Mouse (Mus musculus): ENCODE data around the gene Lhb.
"Not testable (repeated sequence)": the region's sequence is repeated elsewhere in the genome, so short reads cannot be mapped to it uniquely, and the experiment has no call there.

Lhb gene

GRCm38 (mm10) chr7:45420615-45420919 lies at the start of gene Lhb:
Gene Lhb (plus strand): TSS chr7:45420820.
- in situ Hi-C loops (cut with MboI; ENCODE audit: low pct_unique_long_range_greater_than_20kb in 1 of 2, low sequenced_read_pairs in 2 of 2, unreplicated experiment in 1 of 2) = no loop called here

DNA sequence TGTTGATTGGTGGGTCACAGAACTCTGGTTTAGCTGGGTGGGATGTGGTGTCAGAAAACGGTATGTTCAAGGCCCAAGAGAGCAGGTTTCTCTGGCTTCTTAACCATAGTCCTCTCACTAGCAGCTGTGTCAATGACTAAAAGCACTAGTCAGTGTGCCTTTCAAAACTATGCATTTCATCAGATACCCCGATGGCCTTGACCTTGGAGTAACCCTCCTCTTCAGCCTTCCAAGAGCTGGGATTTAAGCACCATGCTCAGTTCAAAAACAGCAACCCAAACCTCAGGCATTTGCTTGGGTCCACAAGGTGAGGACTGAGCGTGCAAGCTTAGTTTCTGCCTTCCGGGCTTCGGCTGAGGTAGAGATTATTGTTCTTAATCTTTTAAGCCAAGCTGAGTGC lies 48.2 kb upstream of the Lhb start:
- in situ Hi-C loops (cut with MboI; ENCODE audit: low pct_unique_long_range_greater_than_20kb in 1 of 2, low sequenced_read_pairs in 2 of 2, unreplicated experiment in 1 of 2) = no loop called here

- in situ Hi-C loops (cut with MboI; ENCODE audit: low pct_unique_long_range_greater_than_20kb in 1 of 2, low sequenced_read_pairs in 2 of 2, unreplicated experiment in 1 of 2) = no loop called here
These were observed 46.0 kb upstream of the Lhb start for GRCm38 (mm10) chr7:45374620-45375019.

- in situ Hi-C loops (cut with MboI; ENCODE audit: low pct_unique_long_range_greater_than_20kb in 1 of 2, low sequenced_read_pairs in 2 of 2, unreplicated experiment in 1 of 2) = no loop called here
These were observed 44.6 kb upstream of the Lhb start for GRCm38 (mm10) chr7:45376057-45376456.

GRCm38 (mm10) chr7:45386077-45386476 lies 34.5 kb upstream of the Lhb start:
- in situ Hi-C loops (cut with MboI; ENCODE audit: low pct_unique_long_range_greater_than_20kb in 1 of 2, low sequenced_read_pairs in 2 of 2, unreplicated experiment in 1 of 2) = no loop called here

DNA sequence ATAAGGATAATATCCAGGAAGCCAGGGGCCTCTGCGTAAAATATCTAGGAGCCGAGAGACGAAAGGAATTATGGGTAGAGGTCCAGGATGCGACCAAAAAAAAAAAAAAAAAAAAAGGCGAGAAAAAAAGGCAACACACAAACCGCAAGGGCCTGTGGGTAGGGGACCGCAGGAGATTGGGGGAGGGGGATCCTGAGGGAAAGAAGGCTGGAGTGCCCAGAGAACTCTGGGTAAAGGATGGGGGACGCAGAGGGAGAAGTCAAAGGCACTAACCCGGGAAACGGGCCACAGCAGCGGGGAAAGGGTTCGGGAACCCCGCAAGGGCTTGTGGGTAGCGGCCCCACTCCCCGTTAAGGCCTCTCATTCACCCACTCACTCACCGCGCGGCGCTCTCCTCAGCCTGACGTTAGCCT lies 25.5 kb upstream of the Lhb start:
- in situ Hi-C loops (cut with MboI; ENCODE audit: low pct_unique_long_range_greater_than_20kb in 1 of 2, low sequenced_read_pairs in 2 of 2, unreplicated experiment in 1 of 2) = no loop called here

- in situ Hi-C loops (cut with MboI; ENCODE audit: low pct_unique_long_range_greater_than_20kb in 1 of 2, low sequenced_read_pairs in 2 of 2, unreplicated experiment in 1 of 2) = no loop called here
These were observed 24.9 kb upstream of the Lhb start, which contains the start of gene Snrnp70 for GRCm38 (mm10) chr7:45395578-45396336. Gene Snrnp70 (minus strand): TSS chr7:45395742.

- in situ Hi-C loops (cut with MboI; ENCODE audit: low pct_unique_long_range_greater_than_20kb in 1 of 2, low sequenced_read_pairs in 2 of 2, unreplicated experiment in 1 of 2) = not testable (repeated sequence)
These were observed 24.3 kb upstream of the Lhb start for GRCm38 (mm10) chr7:45396337-45396775.

GRCm38 (mm10) chr7:45396787-45397186 lies 23.8 kb upstream of the Lhb start:
- in situ Hi-C loops (cut with MboI; ENCODE audit: low pct_unique_long_range_greater_than_20kb in 1 of 2, low sequenced_read_pairs in 2 of 2, unreplicated experiment in 1 of 2) = no loop called here

- in situ Hi-C loops (cut with MboI; ENCODE audit: low pct_unique_long_range_greater_than_20kb in 1 of 2, low sequenced_read_pairs in 2 of 2, unreplicated experiment in 1 of 2) = no loop called here
These were observed 19.0 kb upstream of the Lhb start for GRCm38 (mm10) chr7:45401521-45402085.

- in situ Hi-C loops (cut with MboI; ENCODE audit: low pct_unique_long_range_greater_than_20kb in 1 of 2, low sequenced_read_pairs in 2 of 2, unreplicated experiment in 1 of 2) = no loop called here
These were observed 16.9 kb upstream of the Lhb start for GRCm38 (mm10) chr7:45403532-45404261.

DNA sequence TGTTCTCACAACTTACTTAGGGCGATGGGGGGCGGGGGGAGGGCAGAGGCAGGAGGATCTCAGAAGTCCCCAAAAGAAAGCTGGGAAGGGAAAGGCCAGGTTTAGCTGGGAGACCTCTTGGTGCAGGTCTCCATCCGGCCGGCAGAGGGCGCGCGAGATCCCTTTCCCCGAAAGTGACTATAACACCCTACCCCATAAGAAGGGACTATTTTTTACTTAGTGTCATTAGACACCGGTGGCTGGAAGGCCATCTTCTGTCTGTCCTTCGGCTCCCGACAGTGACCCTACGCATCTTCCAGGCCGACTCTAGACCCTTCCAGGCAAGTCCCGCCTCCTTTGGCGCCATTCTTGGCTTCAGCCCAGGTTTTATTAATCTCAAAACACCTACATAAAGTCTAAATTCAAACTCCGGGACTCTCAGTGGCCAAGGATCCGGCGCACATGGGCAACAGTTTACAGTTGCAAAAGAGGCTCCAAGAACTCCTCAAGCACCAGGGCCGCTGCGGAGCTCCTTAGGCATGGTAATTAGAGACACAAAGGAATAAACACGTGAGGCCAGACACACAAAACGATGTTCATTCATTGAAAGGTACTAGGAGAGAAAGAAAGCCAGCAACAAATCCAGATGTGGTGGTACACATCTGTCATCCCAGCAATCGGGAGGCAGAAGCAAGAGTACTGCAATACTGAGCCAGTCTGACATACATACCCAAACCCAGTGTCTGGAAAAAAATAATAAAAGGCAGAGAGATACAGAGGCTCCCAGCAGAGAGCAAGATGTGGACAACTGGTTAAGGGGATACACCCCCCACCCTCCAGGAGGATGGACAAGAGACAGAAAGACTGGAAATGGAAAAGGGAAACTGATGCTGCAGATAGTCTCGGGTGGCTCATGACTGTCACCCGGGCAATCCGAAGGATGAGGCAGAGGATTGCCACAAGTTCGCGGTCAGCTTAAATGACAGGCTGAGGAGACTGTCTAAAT lies 15.2 kb upstream of the Lhb start, which contains the start of gene Kcna7:
TSS of gene Kcna7 (plus strand) at position 563 of the 985 bp plus-strand sequence.
- in situ Hi-C loops (cut with MboI; ENCODE audit: low pct_unique_long_range_greater_than_20kb in 1 of 2, low sequenced_read_pairs in 2 of 2, unreplicated experiment in 1 of 2) = no loop called here

DNA sequence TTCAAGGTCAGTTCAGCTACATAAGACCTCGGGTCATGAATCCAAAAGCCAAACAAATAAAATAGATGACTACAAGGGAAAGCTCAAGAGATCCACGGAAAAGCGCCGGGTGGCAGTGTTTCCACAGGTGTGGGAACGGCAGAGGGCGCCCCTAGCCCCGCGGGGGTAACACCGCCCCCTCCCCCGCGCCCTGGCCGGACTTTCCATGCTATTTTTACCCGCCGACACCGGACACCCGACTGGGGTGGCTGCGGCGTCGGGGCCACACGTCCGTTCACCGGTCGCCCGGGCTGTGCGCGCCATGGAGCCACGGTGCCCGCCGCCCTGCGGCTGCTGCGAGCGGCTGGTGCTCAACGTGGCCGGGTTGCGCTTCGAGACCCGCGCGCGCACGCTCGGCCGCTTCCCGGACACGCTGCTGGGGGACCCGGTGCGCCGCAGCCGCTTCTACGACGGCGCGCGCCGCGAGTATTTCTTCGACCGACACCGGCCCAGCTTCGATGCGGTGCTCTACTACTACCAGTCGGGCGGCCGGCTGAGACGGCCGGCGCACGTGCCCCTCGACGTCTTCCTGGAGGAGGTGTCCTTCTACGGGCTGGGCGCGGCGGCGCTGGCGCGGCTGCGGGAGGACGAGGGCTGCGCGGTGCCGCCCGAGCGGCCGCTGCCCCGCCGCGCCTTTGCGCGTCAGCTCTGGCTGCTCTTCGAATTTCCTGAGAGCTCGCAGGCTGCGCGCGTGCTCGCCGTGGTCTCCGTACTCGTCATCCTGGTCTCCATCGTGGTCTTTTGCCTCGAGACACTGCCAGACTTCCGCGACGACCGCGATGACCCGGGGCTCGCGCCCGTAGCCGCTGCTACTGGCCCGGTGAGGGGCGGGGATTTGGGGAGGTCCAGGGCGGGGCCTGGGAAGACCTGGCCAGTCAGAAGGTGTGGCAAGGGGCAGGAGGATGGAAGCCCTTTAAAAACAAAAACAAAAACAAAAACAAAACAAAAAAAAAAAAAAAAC lies 14.2 kb upstream of the Lhb start:
- in situ Hi-C loops (cut with MboI; ENCODE audit: low pct_unique_long_range_greater_than_20kb in 1 of 2, low sequenced_read_pairs in 2 of 2, unreplicated experiment in 1 of 2) = no loop called here

DNA sequence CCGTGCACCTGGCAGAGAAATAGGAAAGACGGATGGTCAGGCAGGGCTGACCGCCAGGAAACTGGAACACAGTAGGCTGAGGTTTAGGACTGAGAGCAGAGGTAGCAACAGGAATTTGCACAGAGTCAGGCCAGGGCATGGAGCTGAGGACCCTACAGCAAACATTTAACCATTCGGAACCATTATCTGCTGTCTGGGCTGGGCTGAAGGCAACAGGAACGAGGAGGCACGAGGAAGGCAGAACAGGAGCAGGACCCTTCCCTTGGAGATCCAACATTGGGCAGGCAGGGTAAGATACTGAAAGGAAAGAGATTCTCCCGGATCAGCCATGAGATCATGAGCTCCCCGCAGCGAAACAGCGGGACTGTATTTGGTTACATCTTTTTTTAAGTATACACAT lies 12.8 kb upstream of the Lhb start:
- in situ Hi-C loops (cut with MboI; ENCODE audit: low pct_unique_long_range_greater_than_20kb in 1 of 2, low sequenced_read_pairs in 2 of 2, unreplicated experiment in 1 of 2) = no loop called here

DNA sequence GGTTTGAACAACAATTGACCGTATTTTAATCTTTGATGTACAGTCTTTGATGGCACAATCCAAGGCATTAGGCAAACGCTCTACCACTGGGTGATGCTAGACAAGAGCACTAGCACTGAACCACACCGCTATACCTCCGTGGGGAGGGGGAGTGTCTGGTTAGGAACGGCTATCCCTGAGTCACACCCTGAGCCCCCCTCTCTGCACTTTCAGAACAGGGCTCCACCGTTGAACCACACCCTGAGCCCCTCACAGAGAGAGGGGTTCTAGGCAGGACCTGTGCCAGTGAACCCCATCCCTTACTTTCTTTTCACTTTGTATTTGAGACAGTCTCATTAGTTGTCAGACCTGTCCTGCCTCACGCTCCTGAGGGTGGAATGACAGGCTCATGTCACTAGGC lies 12.3 kb upstream of the Lhb start:
- in situ Hi-C loops (cut with MboI; ENCODE audit: low pct_unique_long_range_greater_than_20kb in 1 of 2, low sequenced_read_pairs in 2 of 2, unreplicated experiment in 1 of 2) = no loop called here

- in situ Hi-C loops (cut with MboI; ENCODE audit: low pct_unique_long_range_greater_than_20kb in 1 of 2, low sequenced_read_pairs in 2 of 2, unreplicated experiment in 1 of 2) = no loop called here
These were observed 11.7 kb upstream of the Lhb start for GRCm38 (mm10) chr7:45408949-45409348.

DNA sequence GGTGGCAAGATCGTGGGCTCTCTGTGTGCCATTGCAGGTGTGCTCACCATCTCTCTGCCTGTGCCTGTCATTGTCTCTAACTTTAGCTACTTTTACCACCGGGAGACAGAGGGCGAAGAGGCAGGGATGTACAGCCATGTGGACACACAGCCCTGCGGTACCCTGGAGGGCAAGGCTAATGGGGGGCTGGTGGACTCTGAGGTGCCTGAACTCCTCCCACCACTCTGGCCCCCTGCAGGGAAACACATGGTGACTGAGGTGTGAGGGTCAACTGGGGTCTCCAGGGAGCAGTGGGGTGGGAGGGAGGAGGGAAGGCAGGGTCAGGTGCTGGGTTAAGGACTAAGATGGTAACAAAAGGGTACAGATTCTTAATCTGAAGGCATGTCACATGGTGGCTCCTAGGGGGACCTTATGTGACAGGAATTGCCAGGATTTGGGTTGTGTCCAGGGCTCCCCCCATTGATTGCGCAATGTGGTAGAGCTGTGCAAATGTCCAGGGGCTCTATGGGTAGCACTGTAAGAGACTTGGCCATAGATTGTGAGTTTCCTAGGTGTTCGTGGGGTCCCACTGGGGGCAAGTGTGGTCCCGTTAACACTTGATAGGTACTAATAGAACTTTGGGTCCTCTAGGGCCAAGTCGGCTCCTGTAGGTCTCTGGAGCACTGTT lies 11.0 kb upstream of the Lhb start:
- in situ Hi-C loops (cut with MboI; ENCODE audit: low pct_unique_long_range_greater_than_20kb in 1 of 2, low sequenced_read_pairs in 2 of 2, unreplicated experiment in 1 of 2) = no loop called here

Data from mouse embryonic stem cell (cell line).